Mouse (Mus musculus): ENCODE measurements around the gene Ccl21a. TPM values are rescaled to one million over a fixed set of nuclear protein-coding genes. Genes with fewer than 3 reads are reported as not detected.
"Not testable (repeated sequence)": the region's sequence is repeated elsewhere in the genome, so short reads cannot be mapped to it uniquely, and the experiment has no call there.

Ccl21a gene
- 0.95 and 0.99 TPM in 2 replicates for polyA plus RNA-seq (2016; fragmentation: Nextera tagmentation; extraction: Ambion mirVana)

DNA sequence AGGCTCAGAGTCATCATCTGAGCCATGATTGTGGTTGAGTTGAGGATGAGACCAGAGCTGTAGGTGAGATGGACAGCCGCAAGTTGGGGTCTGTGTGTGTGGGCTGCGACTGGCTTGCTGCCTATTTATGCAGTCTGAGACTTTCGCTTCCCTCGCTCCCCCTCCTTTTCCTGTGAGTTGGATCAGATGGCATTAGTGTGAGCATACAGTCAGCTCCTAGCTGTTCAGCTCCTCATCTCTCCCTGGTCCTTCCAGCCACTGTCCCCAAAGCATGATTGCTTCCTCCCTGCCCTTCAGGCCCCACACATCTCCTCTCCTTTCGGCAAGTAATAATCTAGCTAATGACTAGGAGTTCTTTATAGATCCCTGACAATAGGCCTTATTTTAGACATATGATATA lies at the start of gene Ccl21a:
Ccl21a (minus strand) TSS at position 101 of the 400 bp plus-strand sequence.
- H3K4me2 ChIP-seq (replicated peaks); ATAC-seq (ENCODE audit: low FRiP score, low read depth); H3K36me3 ChIP-seq; H3K27ac ChIP-seq; H3K4me3 ChIP-seq; H3K4me1 ChIP-seq; H3K9ac ChIP-seq; H3K9me3 ChIP-seq; H3K27me3 ChIP-seq (replicated peaks): not testable (repeated sequence)
- no CpG with 5 or more reads among the region's 5 CpGs for WGBS

DNA sequence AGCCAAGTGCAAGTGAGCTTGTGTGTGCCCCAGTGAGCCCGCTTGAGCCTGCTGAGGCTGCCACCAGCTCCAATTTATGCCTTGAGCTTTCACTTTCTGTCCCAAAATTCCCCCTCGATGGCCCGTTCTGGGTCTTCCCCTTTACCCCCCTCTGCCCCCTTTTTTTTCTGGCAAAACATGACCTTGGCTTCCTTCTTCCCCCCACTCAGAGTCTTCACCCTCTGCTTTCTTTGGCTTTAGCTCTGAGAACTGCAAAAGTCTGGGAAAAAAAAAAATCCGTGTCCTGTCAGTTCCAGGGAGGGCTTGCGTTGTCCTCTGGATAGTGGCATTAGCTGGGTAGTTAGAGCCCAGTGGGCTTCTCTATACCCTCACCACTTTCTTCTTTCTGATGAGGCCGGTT lies 17.3 kb downstream of the Ccl21a start, which contains the start of gene Ccl19:
Ccl19 (minus strand) TSS at position 101 of the 400 bp plus-strand sequence.
- H3K36me3 ChIP-seq; H3K9ac ChIP-seq; H3K9me3 ChIP-seq; ATAC-seq (ENCODE audit: low FRiP score, low read depth); H3K27ac ChIP-seq; H3K4me1 ChIP-seq; H3K4me2 ChIP-seq (replicated peaks); H3K27me3 ChIP-seq (replicated peaks); H3K4me3 ChIP-seq: not testable (repeated sequence)
- WGBS, result no CpG with 5 or more reads among the region's 6 CpGs

DNA sequence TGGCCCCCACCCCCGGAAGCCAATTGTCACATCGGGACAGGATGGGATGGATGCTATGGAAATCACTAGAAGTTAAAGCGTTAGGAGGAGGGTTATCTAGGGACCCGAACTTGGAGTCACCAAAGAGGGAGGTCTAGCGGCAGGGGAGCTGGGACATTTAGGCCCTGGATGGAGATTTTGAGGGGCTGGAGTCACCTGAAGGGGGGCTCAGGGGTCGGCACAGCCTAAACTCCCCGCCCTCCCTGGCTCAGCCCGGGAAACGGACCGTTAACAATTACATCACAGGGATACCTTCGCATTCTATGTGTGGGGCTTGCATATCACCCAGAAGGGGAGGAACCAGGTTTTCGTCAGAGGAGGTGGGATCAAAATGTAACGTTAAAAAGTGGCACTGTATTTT lies 38.5 kb downstream of the Ccl21a start, which contains the start of gene 4930578G10Rik:
4930578G10Rik (plus strand) TSS at position 301 of the 400 bp plus-strand sequence.
- not testable (repeated sequence) for H3K4me2 ChIP-seq (replicated peaks); H3K9me3 ChIP-seq; ATAC-seq (ENCODE audit: low FRiP score, low read depth); H3K4me3 ChIP-seq; H3K27ac ChIP-seq; H3K27me3 ChIP-seq (replicated peaks); H3K36me3 ChIP-seq; H3K4me1 ChIP-seq; H3K9ac ChIP-seq
- WGBS, result no CpG with 5 or more reads among the region's 13 CpGs

Other genes with a start within 250 kb of the Ccl21a start
- gene Fam205a2, start 245.8 kb downstream of the Ccl21a start, polyA plus RNA-seq (2016; fragmentation: Nextera tagmentation; extraction: Ambion mirVana), result 0.20 TPM in 1 of 2 replicates, not detected in the other
- not detected in 2 replicates for gene Gm10591, start 161.8 kb downstream of the Ccl21a start, polyA plus RNA-seq (2016; fragmentation: Nextera tagmentation; extraction: Ambion mirVana)
- not detected in 2 replicates for gene Gm2564, start 144.3 kb downstream of the Ccl21a start, polyA plus RNA-seq (2016; fragmentation: Nextera tagmentation; extraction: Ambion mirVana)
- not detected in 2 replicates for gene Ccl27b, start 118.7 kb downstream of the Ccl21a start, polyA plus RNA-seq (2016; fragmentation: Nextera tagmentation; extraction: Ambion mirVana)
- not detected in 2 replicates for gene Il11ra2, start 112.1 kb downstream of the Ccl21a start, polyA plus RNA-seq (2016; fragmentation: Nextera tagmentation; extraction: Ambion mirVana)
- gene 4930578G10Rik, start 38.4 kb downstream of the Ccl21a start, polyA plus RNA-seq (2016; fragmentation: Nextera tagmentation; extraction: Ambion mirVana), result 1.5 and 1.6 TPM in 2 replicates
- gene Ccl19, start 17.4 kb downstream of the Ccl21a start, polyA plus RNA-seq (2016; fragmentation: Nextera tagmentation; extraction: Ambion mirVana), result 0.36 TPM in 1 of 2 replicates, not detected in the other
- gene Fam205a1, start 79.9 kb upstream of the Ccl21a start, polyA plus RNA-seq (2016; fragmentation: Nextera tagmentation; extraction: Ambion mirVana), result 0.05 and 0.14 TPM in 2 replicates
- gene Gm12394, start 82.8 kb upstream of the Ccl21a start, polyA plus RNA-seq (2016; fragmentation: Nextera tagmentation; extraction: Ambion mirVana), result 0.80 and 0.82 TPM in 2 replicates
- 2.5 and 2.6 TPM in 2 replicates for gene Fam205c, start 100.2 kb upstream of the Ccl21a start, polyA plus RNA-seq (2016; fragmentation: Nextera tagmentation; extraction: Ambion mirVana)
- gene Phf24, start 142.7 kb upstream of the Ccl21a start, polyA plus RNA-seq (2016; fragmentation: Nextera tagmentation; extraction: Ambion mirVana), result 10.9 and 11.4 TPM in 2 replicates
- gene Dnajb5, start 175.8 kb upstream of the Ccl21a start, polyA plus RNA-seq (2016; fragmentation: Nextera tagmentation; extraction: Ambion mirVana), result 29.0 and 33.6 TPM in 2 replicates
- 0.46 and 0.93 TPM in 2 replicates for gene 1700022I11Rik, start 195.6 kb upstream of the Ccl21a start, polyA plus RNA-seq (2016; fragmentation: Nextera tagmentation; extraction: Ambion mirVana)
- 631 and 640 TPM in 2 replicates for gene Vcp, start 226.5 kb upstream of the Ccl21a start, polyA plus RNA-seq (2016; fragmentation: Nextera tagmentation; extraction: Ambion mirVana)
- 17.4 and 20.9 TPM in 2 replicates for gene Fancg, start 236.5 kb upstream of the Ccl21a start, polyA plus RNA-seq (2016; fragmentation: Nextera tagmentation; extraction: Ambion mirVana)

Measured in neural tube, embryonic 12.5 days (tissue).